Comparison of ENCODE assay signal across 25 mouse cellular contexts in the genomic region with DNA sequence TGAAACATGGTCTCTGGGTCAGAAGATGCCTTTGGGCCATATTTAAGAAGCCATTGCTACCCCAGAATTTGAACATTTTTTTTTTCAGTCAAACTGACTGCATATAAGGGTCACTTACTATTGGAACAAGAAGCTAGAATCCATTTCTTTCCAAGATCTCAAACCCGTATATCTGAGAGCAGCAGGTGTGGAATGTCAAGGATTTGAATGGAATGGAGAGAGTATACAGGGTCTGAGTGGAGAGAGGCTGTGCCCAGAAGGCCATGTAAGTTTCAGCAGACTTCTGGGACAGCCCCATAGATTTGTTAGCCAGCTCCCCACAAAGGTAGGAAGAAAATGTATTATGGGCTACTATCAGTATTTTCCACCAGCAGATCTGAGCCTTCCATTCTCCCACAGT. TPM values are rescaled to one million over a fixed set of nuclear protein-coding genes. Genes with fewer than 3 reads are reported as not detected.
"Had no signal": no experiment of that assay in that cellular context is flagged by ENCODE, and none has a peak within 500 bp of the region (broad histone marks: within the 10 kb centered on the region; RNA-seq: fewer than 3 reads in every experiment).

No protein-coding gene starts in this region.

- H3K9ac ChIP-seq: limb, embryonic 15.5 days; liver, embryonic 14.5 days; liver, postnatal 0 days; midbrain, embryonic 12.5 days; midbrain, embryonic 15.5 days; neural tube, embryonic 12.5 days; neural tube, embryonic 15.5 days had no signal

- H3K9me3 ChIP-seq: limb, embryonic 15.5 days; midbrain, embryonic 12.5 days; midbrain, embryonic 15.5 days; neural tube, embryonic 12.5 days; neural tube, embryonic 15.5 days had no signal

- H3K4me1 ChIP-seq: midbrain, embryonic 12.5 days; neural tube, embryonic 12.5 days had no signal

- H3K27ac ChIP-seq: kidney, postnatal 0 days; limb, embryonic 15.5 days; liver, embryonic 14.5 days; macrophage; midbrain, embryonic 12.5 days; midbrain, embryonic 15.5 days; neural tube, embryonic 12.5 days; neural tube, embryonic 15.5 days; stomach, postnatal 0 days had no signal

- ATAC-seq: intestine, postnatal 0 days; liver, postnatal 0 days; midbrain, embryonic 15.5 days had no signal

- H3K4me2 ChIP-seq: limb, embryonic 15.5 days; liver, embryonic 11.5 days; midbrain, embryonic 12.5 days; midbrain, embryonic 15.5 days; neural tube, embryonic 12.5 days; neural tube, embryonic 15.5 days had no signal

- H3K4me3 ChIP-seq: limb, embryonic 15.5 days; midbrain, embryonic 12.5 days; midbrain, embryonic 15.5 days; neural tube, embryonic 12.5 days; neural tube, embryonic 15.5 days had no signal

- DNase-seq: kidney, adult 2 months; kidney, postnatal 25 days; left cerebral cortex, postnatal 4 days; liver, postnatal 0 days; lung, postnatal 14 days; right cerebral cortex, adult 18-20 months; right cerebral cortex, postnatal 14 days; right cerebral cortex, postnatal 4 days; thymus, adult 2 months; thymus, postnatal 14 days; thymus, postnatal 4 days had no signal

- H3K27me3 ChIP-seq: limb, embryonic 15.5 days; midbrain, embryonic 12.5 days; midbrain, embryonic 15.5 days; neural tube, embryonic 12.5 days; neural tube, embryonic 15.5 days had no signal

- H3K36me3 ChIP-seq: limb, embryonic 15.5 days; midbrain, embryonic 12.5 days; midbrain, embryonic 15.5 days; neural tube, embryonic 12.5 days; neural tube, embryonic 15.5 days had no signal

RNA-seq across cellular contexts. Expression of gene Gm5105, which starts 11.5 kb away (rescaled TPM):
- total RNA-seq: left cerebral cortex, postnatal 14 days; left cerebral cortex, postnatal 4 days; megakaryocyte, adult 5-6 weeks had no signal
- polyA plus RNA-seq: intestine, postnatal 0 days; kidney, adult 2 months; liver, embryonic 11.5 days; liver, embryonic 14.5 days; liver, postnatal 0 days; macrophage; midbrain, embryonic 12.5 days; neural tube, embryonic 12.5 days; stomach, embryonic 14.5 days; stomach, postnatal 0 days; thymus, adult 2 months had no signal

RNA-seq across cellular contexts. Expression of gene 1110002E22Rik, which starts 13.8 kb away (rescaled TPM):
- total RNA-seq: megakaryocyte, adult 5-6 weeks had no signal
- polyA plus RNA-seq: macrophage had no signal
